Mouse (Mus musculus): Measurements from ENCODE around the gene Arpc2.

The Arpc2 gene

GRCm38 (mm10) chr1:74239162-74239561 lies 3.3 kb downstream of the Arpc2 start:
- DNase-seq (ENCODE audit: low read depth, low spot score) = no peak

- no peak for DNase-seq (ENCODE audit: low read depth, low spot score)
These were observed 3.7 kb downstream of the Arpc2 start for GRCm38 (mm10) chr1:74239618-74240017.

- no peak for DNase-seq (ENCODE audit: low read depth, low spot score)
These were observed 4.4 kb downstream of the Arpc2 start for GRCm38 (mm10) chr1:74240311-74240710.

- DNase-seq (ENCODE audit: low read depth, low spot score) = no peak
These were observed 4.9 kb downstream of the Arpc2 start for GRCm38 (mm10) chr1:74240832-74241231.

GRCm38 (mm10) chr1:74245525-74245924 lies 9.6 kb downstream of the Arpc2 start:
- DNase-seq (ENCODE audit: low read depth, low spot score) = no peak

GRCm38 (mm10) chr1:74248799-74249198 lies 12.9 kb downstream of the Arpc2 start:
- DNase-seq (ENCODE audit: low read depth, low spot score) = no peak

- no peak for DNase-seq (ENCODE audit: low read depth, low spot score)
These were observed 13.6 kb downstream of the Arpc2 start for GRCm38 (mm10) chr1:74249331-74249980.

- no peak for DNase-seq (ENCODE audit: low read depth, low spot score)
These were observed 14.2 kb downstream of the Arpc2 start for GRCm38 (mm10) chr1:74250096-74250495.

GRCm38 (mm10) chr1:74255704-74256345 lies 19.9 kb downstream of the Arpc2 start:
- DNase-seq (ENCODE audit: low read depth, low spot score) = no peak

GRCm38 (mm10) chr1:74256782-74257181 lies 20.9 kb downstream of the Arpc2 start:
- no peak for DNase-seq (ENCODE audit: low read depth, low spot score)

GRCm38 (mm10) chr1:74262510-74262909 lies 26.6 kb downstream of the Arpc2 start:
- no peak for DNase-seq (ENCODE audit: low read depth, low spot score)

GRCm38 (mm10) chr1:74268750-74269149 lies 32.9 kb downstream of the Arpc2 start:
- DNase-seq (ENCODE audit: low read depth, low spot score) = no peak

GRCm38 (mm10) chr1:74271659-74272058 lies 35.8 kb downstream of the Arpc2 start:
- DNase-seq (ENCODE audit: low read depth, low spot score) = no peak

- no peak for DNase-seq (ENCODE audit: low read depth, low spot score)
These were observed 39.1 kb downstream of the Arpc2 start for GRCm38 (mm10) chr1:74275015-74275414.

GRCm38 (mm10) chr1:74277041-74277440 lies 41.2 kb downstream of the Arpc2 start:
- no peak for DNase-seq (ENCODE audit: low read depth, low spot score)

- DNase-seq (ENCODE audit: low read depth, low spot score) = no peak
These were observed 42.1 kb downstream of the Arpc2 start for GRCm38 (mm10) chr1:74277883-74278537.

GRCm38 (mm10) chr1:74278538-74278937 lies 42.7 kb downstream of the Arpc2 start, which contains the start of gene Gpbar1:
Gene Gpbar1, plus strand, starts transcription at chr1:74278550.
- no peak for DNase-seq (ENCODE audit: low read depth, low spot score)

GRCm38 (mm10) chr1:74278988-74279387 lies 43.1 kb downstream of the Arpc2 start:
- DNase-seq (ENCODE audit: low read depth, low spot score) = no peak

- no peak for DNase-seq (ENCODE audit: low read depth, low spot score)
These were observed 44.9 kb downstream of the Arpc2 start for GRCm38 (mm10) chr1:74280591-74281325.

GRCm38 (mm10) chr1:74281372-74281771 lies 45.5 kb downstream of the Arpc2 start:
- DNase-seq (ENCODE audit: low read depth, low spot score) = no peak

GRCm38 (mm10) chr1:74281886-74282285 lies 46.0 kb downstream of the Arpc2 start:
- no peak for DNase-seq (ENCODE audit: low read depth, low spot score)

Measured in retina, adult 2 months (tissue).